Mouse (Mus musculus) spleen, adult 2 months (tissue): ENCODE measurements at regions not wholly inside any gene's neighbourhood (a gene's known extent, or its start where the extent isn't known, plus 50 kb on each side); places are given as distances from the start of the nearest gene placed in this dataset.

Source experiments
- CTCF ChIP-seq: fragments of 200-500 bp; IDR thresholded peaks from 2 replicates; pipeline ENCODE4 v1.5.1; 2011; ENCODE audit warnings: mild to moderate bottlenecking, inconsistent platforms; ENCODE audit not compliant: insufficient read depth, insufficient read length, insufficient replicate concordance; ENCODE audit errors: extremely low read depth
- POLR2A ChIP-seq: fragments of 200-500 bp; IDR thresholded peaks from 2 replicates; pipeline ENCODE4 v1.6.1; 2011; ENCODE audit warnings: low read depth, low read length, inconsistent platforms

GRCm38 (mm10) chr9:61578255-61578654, 206.1 kb downstream of the Tle3 start:
- TF ChIP-seq POLR2A = no peak
- no peak for TF ChIP-seq CTCF
